Mouse (Mus musculus) limb, embryonic 10.5 days (tissue): ENCODE measurements around the gene Olfr548-ps1. TPM values are rescaled to one million over a fixed set of nuclear protein-coding genes. Genes with fewer than 3 reads are reported as not detected.

Experiments
- DNase-seq: peaks from one replicate; pipeline ENCODE4 v3.0.0-alpha.2; 2017; ENCODE audit warnings: low spot score
- H3K27ac ChIP-seq: fragments of 300-500 bp; sonication (generic); 2 replicates; pipeline ENCODE4 v1.5.1; 2016; ENCODE audit warnings: mild to moderate bottlenecking
- H3K27me3 ChIP-seq: fragments of 300-500 bp; sonication (generic); 2 replicates; pipeline ENCODE4 v1.6.1; 2016; ENCODE audit warnings: low read depth, mild to moderate bottlenecking; ENCODE audit not compliant: poor library complexity, severe bottlenecking
- H3K36me3 ChIP-seq: fragments of 300-500 bp; sonication (generic); 2 replicates; pipeline ENCODE4 v1.6.1; 2016; ENCODE audit warnings: mild to moderate bottlenecking, moderate library complexity
- H3K4me1 ChIP-seq: fragments of 300-500 bp; sonication (generic); 2 replicates; pipeline ENCODE4 v1.6.1; 2016
- H3K4me3 ChIP-seq: fragments of 300-500 bp; sonication (generic); 2 replicates; pipeline ENCODE4 v1.5.1; 2016; ENCODE audit warnings: mild to moderate bottlenecking, moderate library complexity
- H3K9me3 ChIP-seq: fragments of 300-500 bp; sonication (generic); replicated peaks from 2 replicates; pipeline ENCODE4 v1.6.1; 2016; ENCODE audit warnings: mild to moderate bottlenecking
- WGBS: fragments of 180-500 bp; shearing (Covaris S2); methylation state at CpG from one replicate; pipeline ENCODE4 v1.1.7; 2016; 5-methylcytosine and 5-hydroxymethylcytosine counted together
- polyA plus RNA-seq: library from polyadenylated mRNA; unstranded; fragments of >200 nt; fragmentation: Nextera tagmentation; extraction: Ambion mirVana; gene quantifications from 2 replicates; pipeline ENCODE4 v1.2.1, GENCODE M21; 2016

Olfr548-ps1 gene
- polyA plus RNA-seq, 1 experiment from 2014 or later = not detected

GRCm38 (mm10) chr7:102529052-102529451 is 11.6 kb upstream of the Olfr548-ps1 start:
- Histone ChIP-seq H3K27ac (no peak overlapping the region), H3K27me3 (no peaks in the 10 kb centered on the region), H3K36me3 (no peaks in the 10 kb centered on the region), H3K9me3 (no peaks in the 10 kb centered on the region), H3K4me1 (no peaks in the 10 kb centered on the region), H3K4me3 (no peak overlapping the region)
- WGBS = 92% methylated on average over 1 of the region's 1 CpGs
- DNase-seq = no peak

DNA sequence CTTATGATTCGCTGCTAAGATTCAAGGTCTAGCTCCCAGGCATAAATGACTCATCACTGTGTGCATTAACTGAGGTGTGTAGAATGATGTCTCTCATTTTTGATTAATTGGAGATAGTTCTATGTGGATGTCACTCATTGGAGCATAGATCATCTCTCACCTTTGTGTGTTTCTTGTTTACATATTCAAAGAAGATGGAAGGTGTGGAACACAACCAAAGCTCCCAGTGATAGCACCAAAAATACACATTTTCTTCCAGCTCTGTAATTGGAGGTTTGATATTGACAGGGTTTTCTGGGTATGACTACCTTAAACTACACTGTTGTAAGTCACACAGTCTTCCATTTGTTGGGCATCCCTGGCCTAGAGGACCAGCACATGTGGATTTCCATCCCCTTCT is 6.2 kb upstream of the Olfr548-ps1 start, which contains the start of gene Olfr547:
TSS of gene Olfr547 (plus strand) at position 301 of the 400 bp plus-strand sequence.
- H3K27me3 ChIP-seq = no peaks in the 10 kb centered on the region
- DNase-seq = no peak
- H3K27ac ChIP-seq = no peak within 1 kb of the TSS
- H3K4me3 ChIP-seq = no peak within 1 kb of the TSS
- 81% methylated on average over 1 of the region's 1 CpGs for WGBS
- no peaks in the 10 kb centered on the region for H3K9me3 ChIP-seq
- no peaks in the 10 kb centered on the region for H3K4me1 ChIP-seq
- H3K36me3 ChIP-seq = no peaks in the 10 kb centered on the region

DNA sequence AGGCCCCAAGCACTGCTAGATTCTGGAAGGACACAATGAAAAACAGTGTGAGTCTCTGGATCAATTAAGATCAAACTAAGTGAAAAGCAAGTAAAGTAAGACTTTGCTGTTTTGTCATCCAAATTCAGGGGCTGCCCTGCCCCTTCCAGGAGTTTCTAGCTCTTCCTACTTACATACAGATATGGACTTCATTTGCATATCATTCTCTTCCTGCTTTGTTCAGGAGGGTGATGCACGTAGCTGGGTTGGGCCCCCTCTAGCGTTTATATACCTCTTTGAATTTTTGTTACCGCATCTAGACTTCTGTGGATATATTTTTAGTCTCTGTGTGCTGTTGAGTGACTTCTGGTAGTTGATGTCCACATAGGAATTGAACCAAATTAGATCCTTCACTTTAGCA is 555 bp downstream of the Olfr548-ps1 start:
- Histone ChIP-seq H3K9me3 (no peaks in the 10 kb centered on the region), H3K4me3 (no peak overlapping the region), H3K36me3 (no peaks in the 10 kb centered on the region), H3K4me1 (no peaks in the 10 kb centered on the region), H3K27me3 (no peaks in the 10 kb centered on the region), H3K27ac (no peak overlapping the region)
- DNase-seq = no peak
- WGBS = 66% methylated on average over 3 of the region's 3 CpGs

- Histone ChIP-seq H3K4me3 (no peak within 1 kb of the TSS), H3K27me3 (no peaks in the 10 kb centered on the region), H3K36me3 (no peaks in the 10 kb centered on the region), H3K9me3 (no peaks in the 10 kb centered on the region), H3K27ac (no peak within 1 kb of the TSS), H3K4me1 (no peaks in the 10 kb centered on the region)
- WGBS = 94% methylated on average over 3 of the region's 3 CpGs
- no peak for DNase-seq
Measured at GRCm38 (mm10) chr7:102549570-102549969, 8.9 kb downstream of the Olfr548-ps1 start, which contains the start of gene Olfr549. Gene Olfr549 (plus strand): TSS chr7:102549870.

GRCm38 (mm10) chr7:102553279-102553678 is 12.6 kb downstream of the Olfr548-ps1 start:
- 86% methylated on average over 3 of the region's 3 CpGs for WGBS
- Histone ChIP-seq H3K9me3 (no peaks in the 10 kb centered on the region), H3K4me3 (no peak overlapping the region), H3K27me3 (no peaks in the 10 kb centered on the region), H3K4me1 (no peaks in the 10 kb centered on the region), H3K27ac (no peak overlapping the region), H3K36me3 (no peaks in the 10 kb centered on the region)
- no peak for DNase-seq

- peak within 1 kb of the TSS; percentile 57 for H3K4me3 ChIP-seq
- peak within 1 kb of the TSS; percentile 77 for H3K27ac ChIP-seq
- peak; percentile 67 for DNase-seq
- H3K36me3 ChIP-seq = no peaks in the 10 kb centered on the region
- H3K4me1 ChIP-seq = peaks cover 12% of the 10 kb centered on the region
- 21% methylated on average over 10 of the region's 10 CpGs for WGBS
- H3K27me3 ChIP-seq = no peaks in the 10 kb centered on the region
- no peaks in the 10 kb centered on the region for H3K9me3 ChIP-seq
Measured at GRCm38 (mm10) chr7:102564999-102565997, 24.6 kb downstream of the Olfr548-ps1 start, which contains the start of gene Trim21. Gene Trim21 (minus strand): TSS chr7:102565486.

- no peaks in the 10 kb centered on the region for H3K9me3 ChIP-seq
- no peak overlapping the region for H3K27ac ChIP-seq
- H3K27me3 ChIP-seq = no peaks in the 10 kb centered on the region
- no peak overlapping the region for H3K4me3 ChIP-seq
- no peak for DNase-seq
- 91% methylated on average over 4 of the region's 4 CpGs for WGBS
- peaks cover 12% of the 10 kb centered on the region for H3K4me1 ChIP-seq
- H3K36me3 ChIP-seq = no peaks in the 10 kb centered on the region
Measured at GRCm38 (mm10) chr7:102566219-102566618, 25.5 kb downstream of the Olfr548-ps1 start.

GRCm38 (mm10) chr7:102571142-102571541 is 30.4 kb downstream of the Olfr548-ps1 start, which contains the start of gene Olfr550:
Gene Olfr550 (plus strand): TSS chr7:102571442.
- no peaks in the 10 kb centered on the region for H3K4me1 ChIP-seq
- 94% methylated on average over 8 of the region's 8 CpGs for WGBS
- no peaks in the 10 kb centered on the region for H3K36me3 ChIP-seq
- no peaks in the 10 kb centered on the region for H3K27me3 ChIP-seq
- no peaks in the 10 kb centered on the region for H3K9me3 ChIP-seq
- H3K27ac ChIP-seq = no peak within 1 kb of the TSS
- DNase-seq = no peak
- no peak within 1 kb of the TSS for H3K4me3 ChIP-seq

DNA sequence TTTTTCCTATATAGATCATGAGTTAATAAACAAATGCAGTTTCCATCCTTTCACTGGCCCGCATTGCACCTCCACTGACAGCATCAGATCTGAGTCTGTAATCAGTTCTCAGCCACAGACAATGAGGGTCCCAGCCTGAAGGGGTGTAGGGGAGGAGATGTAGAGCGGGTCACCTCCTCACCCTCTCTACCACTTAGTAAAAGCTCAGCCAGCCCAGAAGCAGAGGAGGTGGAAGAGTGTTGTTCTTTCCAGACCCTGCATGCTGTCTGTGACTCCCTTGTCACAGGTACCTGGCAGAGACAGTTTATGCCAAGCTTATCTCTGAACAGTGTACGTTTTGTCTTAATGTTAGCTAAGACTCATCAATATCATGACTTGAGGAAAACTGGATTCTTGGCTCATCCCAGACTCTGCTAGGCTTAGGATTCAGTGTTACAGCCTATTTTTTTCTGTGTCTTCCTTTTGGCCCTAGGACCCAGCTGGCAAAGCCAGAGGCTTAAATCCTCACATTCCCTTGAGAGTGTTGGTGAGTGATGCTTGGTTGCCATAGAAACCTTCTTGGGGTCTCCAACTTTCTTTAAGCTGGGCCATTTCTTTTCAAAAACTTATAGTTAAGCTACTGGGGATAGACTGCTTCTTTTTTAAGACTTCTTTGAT is 32.6 kb downstream of the Olfr548-ps1 start:
- H3K4me3 ChIP-seq = no peak overlapping the region
- no peaks in the 10 kb centered on the region for H3K9me3 ChIP-seq
- no peaks in the 10 kb centered on the region for H3K27me3 ChIP-seq
- WGBS = 90% methylated on average over 3 of the region's 3 CpGs
- DNase-seq = no peak
- no peak overlapping the region for H3K27ac ChIP-seq
- H3K4me1 ChIP-seq = no peaks in the 10 kb centered on the region
- no peaks in the 10 kb centered on the region for H3K36me3 ChIP-seq

GRCm38 (mm10) chr7:102575998-102576397 is 35.3 kb downstream of the Olfr548-ps1 start:
- H3K27ac ChIP-seq = no peak overlapping the region
- no peaks in the 10 kb centered on the region for H3K27me3 ChIP-seq
- DNase-seq = no peak
- H3K4me3 ChIP-seq = no peak overlapping the region
- 81% methylated on average over 6 of the region's 6 CpGs for WGBS
- H3K9me3 ChIP-seq = no peaks in the 10 kb centered on the region
- no peaks in the 10 kb centered on the region for H3K36me3 ChIP-seq
- no peaks in the 10 kb centered on the region for H3K4me1 ChIP-seq

DNA sequence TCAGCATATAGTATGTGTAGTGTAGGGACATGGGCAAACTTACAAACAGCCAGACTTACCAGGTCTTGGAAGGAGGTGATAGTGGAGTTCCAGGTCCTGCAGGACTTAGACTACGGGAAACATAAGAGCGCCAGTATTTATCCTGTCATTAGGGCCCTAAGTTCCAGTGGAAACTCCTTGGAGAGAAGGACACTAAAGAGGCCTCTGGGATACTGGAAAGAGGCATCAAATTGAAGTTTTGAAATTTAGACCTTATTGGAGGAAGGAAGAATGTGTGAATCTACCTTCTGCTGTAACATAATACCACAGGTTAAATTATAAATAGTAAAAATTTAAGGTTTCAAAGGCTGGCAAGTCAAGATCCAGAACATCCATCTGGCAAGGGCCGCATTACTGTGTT is 51.1 kb downstream of the Olfr548-ps1 start, which contains the start of gene Olfr551:
TSS of gene Olfr551 (minus strand) at position 101 of the 400 bp plus-strand sequence.
- DNase-seq = no peak
- WGBS = 96% methylated on average over 3 of the region's 3 CpGs
- Histone ChIP-seq H3K9me3 (no peaks in the 10 kb centered on the region), H3K27me3 (no peaks in the 10 kb centered on the region), H3K4me3 (no peak within 1 kb of the TSS), H3K27ac (no peak within 1 kb of the TSS), H3K4me1 (no peaks in the 10 kb centered on the region), H3K36me3 (no peaks in the 10 kb centered on the region)
